Mouse (Mus musculus): ENCODE data around the gene C130060K24Rik.

C130060K24Rik gene
- long read RNA-seq, experiment 1 = 0 reads
- long read RNA-seq, experiment 2 = 0 reads

DNA sequence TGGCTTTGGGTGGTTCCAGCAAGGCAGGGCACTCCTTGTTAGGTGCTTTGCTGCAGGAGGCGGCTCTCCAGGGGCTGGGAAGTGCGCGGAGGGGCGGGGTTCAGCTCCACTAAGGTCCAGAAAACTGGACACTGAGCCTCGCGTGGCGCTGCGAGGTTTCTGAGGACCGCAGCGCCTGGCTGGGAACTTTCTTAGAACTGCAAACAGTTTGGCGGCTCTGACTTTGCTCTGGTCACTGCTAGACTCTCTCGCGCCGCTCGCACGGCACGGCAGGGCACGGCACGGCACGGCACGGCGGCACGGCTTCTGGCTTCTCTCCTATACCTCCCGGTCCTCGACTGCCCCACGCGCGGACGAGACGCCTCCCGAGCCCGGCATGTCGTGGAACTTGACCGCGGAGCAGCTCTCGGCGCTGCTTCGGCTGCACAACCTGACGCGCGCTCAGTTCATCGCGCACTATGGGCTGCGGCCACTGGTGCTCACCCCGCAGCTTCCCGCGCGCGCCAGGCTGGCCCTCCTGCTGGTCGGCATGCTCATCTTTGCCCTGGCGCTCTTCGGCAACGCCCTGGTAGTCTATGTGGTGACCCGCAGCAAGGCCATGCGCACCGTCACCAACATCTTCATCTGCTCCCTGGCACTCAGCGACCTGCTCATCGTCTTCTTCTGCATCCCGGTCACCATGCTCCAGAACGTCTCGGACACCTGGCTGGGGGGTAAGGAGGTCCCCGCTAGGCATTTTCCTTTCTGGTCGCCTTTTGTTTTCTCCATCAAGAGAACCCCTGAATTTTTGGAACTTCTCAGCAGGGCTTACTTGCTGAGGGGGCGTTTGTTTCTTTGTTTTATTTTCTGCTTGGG, at the start of gene C130060K24Rik:
Gene C130060K24Rik, plus strand, starts transcription at position 188 of the 855 bp plus-strand sequence.
- intact Hi-C loops (cut with DNase I) = no loop called here

DNA sequence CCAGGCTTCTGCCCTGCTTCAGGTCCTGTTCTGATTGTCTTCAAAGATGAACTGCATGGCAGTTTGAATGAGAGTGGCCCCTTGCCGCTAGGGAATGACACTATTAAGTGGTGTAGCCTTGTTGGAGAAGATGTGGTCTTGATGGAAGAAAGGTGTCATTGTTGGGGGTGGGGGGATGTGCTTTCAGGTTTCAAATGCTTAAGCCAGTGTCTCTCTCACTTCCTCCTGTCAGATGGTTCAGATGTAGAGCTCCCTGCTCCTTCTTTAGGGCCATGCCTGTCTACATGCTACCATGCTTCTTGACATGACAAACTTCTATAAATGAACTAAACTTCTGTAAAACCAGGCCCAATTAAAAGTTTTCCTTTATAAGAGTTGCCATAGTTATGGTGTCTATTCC, 46.7 kb upstream of the C130060K24Rik start:
- intact Hi-C loops (cut with DNase I) = no loop called here

DNA sequence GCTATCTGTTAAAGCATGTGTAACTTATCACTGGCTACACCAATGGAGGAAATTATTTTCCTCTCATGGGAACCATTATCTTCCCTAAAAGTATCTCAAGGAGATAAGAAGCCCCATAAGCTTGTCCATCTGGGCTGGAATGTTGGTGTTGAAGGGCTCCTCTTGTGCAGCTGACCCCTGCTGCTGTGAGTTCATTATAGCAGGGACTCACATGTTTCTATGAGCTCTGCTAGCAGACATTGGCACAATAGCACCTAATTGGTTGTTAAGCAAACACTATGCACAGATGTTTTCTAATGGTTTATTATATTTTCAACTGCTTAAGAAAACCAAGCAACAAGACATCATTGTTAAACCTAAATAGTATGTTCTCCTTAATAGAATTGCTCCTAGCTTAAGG, 41.5 kb upstream of the C130060K24Rik start:
- intact Hi-C loops (cut with DNase I) = no loop called here

DNA sequence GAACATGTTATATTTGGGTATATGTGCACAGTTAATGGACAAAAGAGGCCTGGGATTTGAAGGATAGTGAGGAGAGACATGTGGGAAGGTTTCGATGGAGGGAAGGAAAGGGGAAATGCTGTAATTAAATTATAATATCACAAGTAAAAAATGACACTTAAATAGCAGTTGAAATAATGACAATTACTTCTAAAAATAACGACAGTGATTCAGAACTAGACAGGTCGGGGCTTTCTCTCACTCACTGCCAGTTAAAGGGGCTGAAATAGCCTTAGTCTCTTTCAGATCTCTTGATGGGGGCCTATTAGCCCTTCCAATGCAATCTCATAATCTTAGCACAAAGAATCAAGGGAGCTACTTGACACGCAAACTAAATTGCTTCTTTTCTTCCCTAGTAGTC, 39.5 kb upstream of the C130060K24Rik start:
- intact Hi-C loops (cut with DNase I) = no loop called here

DNA sequence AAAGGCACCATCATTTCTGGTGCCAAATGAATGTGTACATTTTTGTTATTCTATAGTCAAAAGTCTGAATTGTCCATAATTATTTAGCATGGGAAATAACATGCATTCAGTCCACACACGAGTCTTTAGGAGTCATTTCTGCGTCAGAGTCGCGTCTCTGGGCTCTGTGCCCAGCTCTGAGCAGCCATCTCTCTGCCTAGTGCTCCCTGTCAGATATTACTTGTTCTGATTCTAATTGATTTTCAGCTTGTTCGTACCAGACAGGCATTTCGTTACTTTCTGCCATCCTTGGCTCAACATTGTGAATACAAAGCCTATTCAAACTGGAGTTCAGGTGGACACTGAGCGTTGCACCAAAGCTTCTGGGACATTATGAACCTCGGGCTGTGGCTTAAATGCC, 33.2 kb upstream of the C130060K24Rik start:
- intact Hi-C loops (cut with DNase I) = no loop called here

DNA sequence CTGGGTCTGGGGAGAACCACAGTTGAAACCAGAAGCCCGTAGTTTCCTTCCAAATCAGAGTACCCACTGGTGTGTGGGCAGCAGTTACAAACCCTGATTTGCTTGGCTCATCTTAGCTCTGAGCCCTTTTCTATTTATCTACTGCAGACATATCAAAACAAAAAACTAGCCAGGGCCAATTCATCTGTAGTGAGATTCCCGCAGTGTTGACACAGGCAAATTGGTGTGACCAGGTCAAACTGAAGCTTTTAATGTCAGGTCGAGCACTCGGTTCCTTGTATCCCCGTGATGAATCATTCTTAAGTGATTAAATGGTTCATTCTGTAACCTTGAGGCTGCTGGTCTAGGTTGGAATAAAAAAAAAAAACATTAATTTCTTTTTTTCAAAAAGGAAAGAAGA, 32.6 kb upstream of the C130060K24Rik start:
- intact Hi-C loops (cut with DNase I) = no loop called here

DNA sequence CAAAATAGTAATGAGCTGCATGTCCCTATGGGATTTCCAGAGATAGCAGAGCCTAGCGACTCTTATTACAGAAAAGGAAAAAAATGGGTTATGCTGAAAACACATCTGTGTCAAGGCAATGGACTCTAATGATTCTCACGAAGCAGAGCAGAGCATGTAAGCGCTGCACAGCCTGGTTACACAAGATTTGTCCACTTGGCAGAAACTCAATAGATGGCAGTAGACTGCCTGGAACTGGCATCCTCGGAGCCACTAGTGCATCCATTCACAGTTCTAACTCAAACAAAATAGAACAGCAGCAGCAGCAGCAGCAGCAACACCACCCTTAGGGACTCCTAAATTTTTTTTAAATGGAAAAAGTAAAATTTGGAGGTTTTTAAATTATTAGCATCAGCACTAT, 29.3 kb upstream of the C130060K24Rik start:
- intact Hi-C loops (cut with DNase I) = no loop called here

DNA sequence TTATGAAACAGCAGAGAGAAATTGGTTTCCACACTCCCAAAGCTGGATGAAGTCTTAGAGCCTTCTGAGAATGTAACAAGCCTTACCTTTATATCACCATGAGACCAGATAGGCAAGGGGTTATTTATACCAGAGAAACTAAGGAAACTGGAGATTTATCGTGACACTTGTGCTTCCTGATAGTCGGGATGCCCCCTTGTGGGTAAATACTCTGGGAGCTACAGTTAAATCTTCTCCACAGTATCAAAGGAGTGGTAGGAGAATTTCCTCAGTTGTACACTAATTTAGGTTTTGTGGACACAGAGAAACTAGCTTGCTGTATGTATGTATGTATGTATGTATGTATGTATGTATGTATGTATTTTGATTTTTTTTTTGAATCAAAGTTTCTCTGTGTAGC, 5.0 kb upstream of the C130060K24Rik start:
- intact Hi-C loops (cut with DNase I) = loop anchor here (10.0 kb wide), 1 partner anchor 241 kb away; no protein-coding TSS in a partner anchor

DNA sequence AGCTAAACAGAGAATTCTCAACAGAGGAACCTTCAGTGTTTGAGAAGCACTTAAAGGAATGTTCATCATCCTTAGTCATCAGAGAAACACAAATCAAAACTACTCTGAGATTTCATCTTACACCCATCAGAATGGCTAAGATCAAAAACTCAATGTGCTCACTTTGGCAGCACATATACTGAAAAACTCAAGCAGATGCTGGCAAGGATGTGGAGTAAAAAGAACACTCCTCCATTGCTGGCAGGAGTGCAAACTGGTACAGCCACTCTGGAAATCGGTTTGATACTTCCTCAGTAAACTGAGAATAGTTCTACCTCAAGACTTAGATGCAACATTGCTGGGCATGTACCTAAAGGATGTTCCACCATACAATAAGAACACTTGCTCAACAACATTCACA, 41.0 kb downstream of the C130060K24Rik start:
- intact Hi-C loops (cut with DNase I) = no loop called here

DNA sequence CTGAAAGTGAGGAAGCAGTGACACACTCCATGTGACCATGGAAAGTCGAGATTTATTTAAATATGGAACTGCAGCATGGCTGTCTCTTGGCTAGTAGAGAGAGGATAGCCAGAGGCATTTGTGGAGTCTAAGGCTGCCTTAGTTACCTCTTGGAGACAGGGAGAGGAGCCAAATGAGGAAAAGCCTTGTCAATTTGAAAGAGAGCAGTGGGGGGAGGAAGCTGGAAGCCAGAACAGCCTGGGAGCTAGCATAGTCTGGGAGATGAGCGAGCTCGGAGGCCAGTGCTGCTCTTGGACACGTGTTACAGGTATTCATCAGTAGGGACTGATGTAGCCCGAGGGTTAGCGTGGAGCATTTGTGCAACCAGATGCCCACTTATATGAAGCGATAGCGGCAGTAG, 46.2 kb downstream of the C130060K24Rik start:
- intact Hi-C loops (cut with DNase I) = no loop called here

DNA sequence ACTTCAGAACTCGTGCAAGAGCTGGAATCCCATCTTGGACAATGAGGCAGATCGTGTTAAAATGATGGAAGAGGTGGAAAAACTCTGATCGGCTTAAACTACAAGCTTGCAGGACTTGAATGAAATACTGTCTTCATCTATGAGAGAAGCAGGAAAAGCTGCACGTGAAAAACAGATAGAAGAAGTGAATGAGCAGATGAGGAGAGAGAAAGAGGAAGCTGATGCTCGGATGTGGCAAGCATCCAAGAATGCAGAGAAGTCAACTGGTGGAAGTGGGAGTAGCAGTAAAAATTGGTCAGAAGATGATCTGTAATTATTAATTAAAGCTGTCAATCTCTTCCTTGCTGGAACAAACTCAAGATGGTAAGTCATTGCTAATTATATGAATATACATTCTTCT, 52.3 kb downstream of the C130060K24Rik start:
- intact Hi-C loops (cut with DNase I) = no loop called here

DNA sequence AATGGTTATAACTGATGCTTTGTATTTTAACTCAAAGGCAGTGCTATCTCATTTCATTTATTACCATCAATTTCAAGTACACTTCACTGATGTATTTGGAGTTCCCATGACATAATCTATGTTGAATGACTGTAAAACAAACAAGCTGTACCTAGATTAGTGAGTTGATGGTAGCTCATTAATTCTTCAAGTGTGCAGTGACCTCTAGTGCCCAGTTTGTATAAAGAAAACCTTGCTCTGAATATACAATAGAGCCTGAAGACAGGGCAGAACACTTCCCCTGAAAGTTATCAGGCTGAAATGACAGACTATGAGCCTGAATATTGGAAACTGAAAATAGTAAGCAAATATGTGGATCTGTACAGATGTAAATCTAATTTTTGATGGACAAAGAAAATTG, 72.6 kb downstream of the C130060K24Rik start:
- intact Hi-C loops (cut with DNase I) = loop anchor here (2.0 kb wide), 1 partner anchor 325 kb away; no protein-coding TSS in a partner anchor

DNA sequence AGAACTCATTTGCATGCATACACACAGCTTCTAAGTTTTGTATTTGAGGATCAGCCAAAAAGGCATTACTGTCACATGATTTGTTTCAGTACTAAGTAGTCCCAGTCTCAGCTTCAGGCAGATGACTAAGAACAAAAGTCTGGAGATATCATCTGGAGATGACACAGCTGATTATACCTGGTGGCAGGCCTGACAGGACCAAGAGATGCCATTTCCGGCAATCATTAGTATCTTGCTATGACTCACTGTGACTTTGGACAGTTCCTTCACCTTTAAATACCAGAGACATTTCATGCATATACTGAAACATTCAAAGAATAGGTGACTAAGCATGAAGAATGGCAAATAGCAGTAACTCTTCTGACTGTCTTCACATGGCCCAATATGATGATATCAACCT, 84.4 kb downstream of the C130060K24Rik start:
- intact Hi-C loops (cut with DNase I) = no loop called here

DNA sequence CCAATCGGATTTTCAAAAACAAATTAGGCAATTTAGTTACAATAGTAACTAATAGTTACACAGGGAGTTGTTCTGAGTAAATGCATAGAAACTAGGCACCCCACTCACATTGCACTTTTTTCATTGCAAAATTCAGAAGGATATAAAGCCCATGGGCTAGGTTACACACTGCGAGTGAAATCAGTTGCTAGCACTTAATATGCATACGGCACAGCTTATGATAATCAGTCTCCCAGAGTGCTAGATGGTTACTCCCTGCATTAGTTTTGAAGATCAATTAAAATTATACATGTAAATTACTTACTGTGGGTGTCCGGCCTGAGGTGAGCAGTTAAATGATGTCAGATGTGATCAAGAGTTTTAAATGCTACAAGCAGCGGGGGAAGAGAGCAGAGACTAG, 89.4 kb downstream of the C130060K24Rik start:
- intact Hi-C loops (cut with DNase I) = no loop called here

DNA sequence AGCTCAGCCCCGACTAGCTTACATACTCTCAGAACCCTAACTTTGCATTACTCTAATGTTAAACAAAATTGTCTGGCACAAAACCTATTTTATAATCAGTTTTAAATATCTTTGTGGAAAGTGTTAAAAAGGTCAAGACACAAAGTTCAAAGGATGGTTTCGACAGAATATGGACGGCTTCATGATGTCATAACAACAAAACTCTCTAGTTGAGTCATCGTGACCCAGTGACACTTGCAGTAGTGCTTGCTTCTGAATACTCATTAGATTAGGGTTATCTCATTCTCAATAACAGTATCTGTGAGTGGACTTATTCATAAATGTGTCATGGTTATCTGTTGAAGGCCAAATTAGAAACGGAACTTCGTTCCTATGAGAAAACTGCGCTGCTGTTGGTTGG, 91.5 kb downstream of the C130060K24Rik start:
- intact Hi-C loops (cut with DNase I) = no loop called here

DNA sequence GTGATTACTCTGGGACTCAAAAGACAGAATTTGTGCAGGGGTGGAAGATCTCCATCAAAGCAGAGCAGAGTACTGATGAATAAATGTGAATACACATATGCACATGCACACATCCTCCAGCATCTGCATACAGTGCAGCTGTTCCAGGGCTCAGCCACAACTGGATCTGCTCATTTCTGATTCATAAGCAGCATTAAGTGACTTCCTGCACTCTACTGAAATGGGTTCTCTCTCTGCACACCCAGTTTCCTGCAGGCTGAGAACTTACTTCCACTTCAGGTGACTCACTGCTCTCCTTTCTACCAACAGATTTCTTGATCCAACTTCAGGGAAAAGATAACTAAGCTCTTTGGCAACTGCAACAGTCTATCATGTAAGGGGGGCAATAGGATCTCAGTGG, 117.9 kb downstream of the C130060K24Rik start:
- intact Hi-C loops (cut with DNase I) = no loop called here

All from adrenal gland (tissue).